Mouse (Mus musculus): Measurements from ENCODE around the gene Hsf2bp.

The Hsf2bp gene

GRCm38 (mm10) chr17:31983491-31983890 is 52.7 kb downstream of the Hsf2bp start:
- DNase-seq (ENCODE audit: low read depth, low spot score), result no peak

DNA sequence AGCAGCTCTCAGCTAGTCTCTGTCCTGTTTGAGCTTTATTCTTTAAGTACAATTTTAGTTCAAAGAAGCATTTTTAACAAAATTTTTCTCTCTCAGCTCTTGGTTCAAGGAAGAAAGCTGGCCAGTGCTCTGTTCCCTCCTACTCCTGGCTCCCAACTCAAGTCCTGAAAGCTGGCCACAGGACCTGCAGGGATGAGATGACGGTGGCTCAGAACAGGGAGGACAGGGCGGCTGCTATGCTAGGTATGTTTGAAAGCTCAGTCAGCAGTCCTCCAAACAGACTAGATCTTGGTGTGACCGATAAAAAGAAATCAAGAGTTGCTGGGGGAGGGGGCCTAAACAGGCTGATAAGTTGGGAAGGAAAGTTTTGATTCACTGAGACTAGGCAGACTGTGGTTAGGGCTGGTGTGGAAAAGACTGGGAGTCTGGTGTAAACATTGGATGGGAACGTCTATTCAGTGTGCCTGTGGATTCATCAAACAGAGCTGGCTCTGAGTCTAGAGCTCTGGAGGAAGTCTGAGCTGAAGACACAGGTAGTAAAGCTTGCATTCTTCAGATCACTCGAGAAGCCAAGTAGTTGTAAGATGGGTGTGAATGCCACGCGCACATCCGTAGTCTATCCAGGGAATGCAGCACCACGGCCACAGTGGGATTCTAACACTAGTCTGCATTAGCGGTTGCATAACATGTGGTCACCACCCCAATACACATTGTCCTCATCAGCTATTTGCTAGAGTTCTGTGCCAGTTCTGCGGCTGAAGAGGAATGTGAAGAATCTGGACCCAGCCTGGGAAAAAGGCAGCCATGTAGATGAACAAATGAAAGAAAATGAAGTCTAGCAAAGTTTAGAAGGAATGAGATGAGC is 53.6 kb downstream of the Hsf2bp start:
- no peak for DNase-seq (ENCODE audit: low read depth, low spot score)

GRCm38 (mm10) chr17:31979888-31980287 is 56.3 kb downstream of the Hsf2bp start:
- DNase-seq (ENCODE audit: low read depth, low spot score), result no peak

DNA sequence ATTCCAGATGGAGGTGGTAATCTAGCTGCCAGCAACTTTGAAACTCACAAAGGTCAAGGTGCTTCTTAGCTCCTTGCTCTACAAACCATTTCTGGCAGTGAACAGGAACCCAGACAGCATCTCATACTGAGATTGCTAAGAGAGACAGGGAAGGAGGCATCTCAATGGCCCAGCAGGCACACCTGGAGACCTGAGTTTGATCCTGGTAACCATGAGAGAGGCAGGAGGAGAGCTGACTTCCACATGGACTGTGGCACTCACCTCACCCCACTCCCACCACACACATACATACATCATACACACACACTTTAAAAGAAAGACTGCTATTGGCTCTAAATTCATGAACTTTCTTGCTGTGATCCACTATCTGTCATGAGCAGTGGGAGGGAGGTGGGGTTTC is 59.0 kb downstream of the Hsf2bp start:
- no peak for DNase-seq (ENCODE audit: low read depth, low spot score)

GRCm38 (mm10) chr17:31976501-31976900 is 59.6 kb downstream of the Hsf2bp start:
- DNase-seq (ENCODE audit: low read depth, low spot score), result no peak

- no peak for DNase-seq (ENCODE audit: low read depth, low spot score)
These were observed 61.5 kb downstream of the Hsf2bp start for GRCm38 (mm10) chr17:31974694-31975093.

DNA sequence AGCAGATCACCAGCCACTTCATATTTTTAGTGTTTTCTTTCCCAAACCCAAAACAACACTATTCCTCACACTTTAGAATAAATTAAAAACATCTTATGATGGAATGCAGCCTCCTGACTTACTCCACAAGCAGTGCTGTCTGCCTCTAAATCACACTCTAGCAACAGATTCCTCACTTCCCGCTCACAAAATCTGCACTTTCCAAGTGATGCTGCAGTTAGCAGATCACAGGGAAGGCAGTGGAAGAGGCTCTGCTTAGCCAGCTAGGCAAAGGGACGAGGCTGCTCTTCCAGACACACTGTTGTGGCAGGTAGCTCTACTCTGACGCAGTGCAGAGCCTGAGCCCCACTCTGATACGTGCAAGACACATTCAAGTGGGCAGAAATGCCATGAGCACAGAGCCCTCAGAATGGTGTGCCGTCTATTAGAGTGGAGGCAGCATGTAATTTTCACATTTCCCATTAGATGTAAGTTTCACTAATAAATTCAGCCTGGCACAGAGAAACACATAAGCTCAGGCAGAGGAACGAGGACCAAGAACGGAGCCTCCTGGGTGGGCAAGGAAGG is 62.4 kb downstream of the Hsf2bp start:
- no peak for DNase-seq (ENCODE audit: low read depth, low spot score)

- no peak for DNase-seq (ENCODE audit: low read depth, low spot score)
These were observed 65.3 kb downstream of the Hsf2bp start for GRCm38 (mm10) chr17:31970890-31971289.

- DNase-seq (ENCODE audit: low read depth, low spot score), result no peak
These were observed 67.3 kb downstream of the Hsf2bp start for GRCm38 (mm10) chr17:31968801-31969200.

- DNase-seq (ENCODE audit: low read depth, low spot score), result no peak
These were observed 68.8 kb downstream of the Hsf2bp start for GRCm38 (mm10) chr17:31967311-31967710.

DNA sequence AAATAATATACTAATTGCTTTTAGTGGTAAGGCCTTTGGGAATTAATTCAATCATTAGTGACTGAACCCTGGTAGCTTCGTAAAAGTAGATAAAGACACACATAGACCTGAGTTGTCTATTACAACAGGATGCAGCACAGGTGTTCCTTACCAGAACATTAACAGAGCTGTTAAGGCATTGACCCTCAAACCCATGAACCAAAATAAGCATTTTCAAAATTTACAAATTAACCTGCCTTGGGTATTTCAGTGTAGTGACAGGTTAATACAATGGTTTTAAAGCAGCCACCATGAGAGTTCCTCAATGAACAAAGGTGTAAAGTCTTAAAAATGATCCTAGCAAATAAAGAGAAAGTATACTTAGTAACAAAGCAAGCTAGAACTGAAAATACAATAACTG is 69.6 kb downstream of the Hsf2bp start:
- no peak for DNase-seq (ENCODE audit: low read depth, low spot score)

DNA sequence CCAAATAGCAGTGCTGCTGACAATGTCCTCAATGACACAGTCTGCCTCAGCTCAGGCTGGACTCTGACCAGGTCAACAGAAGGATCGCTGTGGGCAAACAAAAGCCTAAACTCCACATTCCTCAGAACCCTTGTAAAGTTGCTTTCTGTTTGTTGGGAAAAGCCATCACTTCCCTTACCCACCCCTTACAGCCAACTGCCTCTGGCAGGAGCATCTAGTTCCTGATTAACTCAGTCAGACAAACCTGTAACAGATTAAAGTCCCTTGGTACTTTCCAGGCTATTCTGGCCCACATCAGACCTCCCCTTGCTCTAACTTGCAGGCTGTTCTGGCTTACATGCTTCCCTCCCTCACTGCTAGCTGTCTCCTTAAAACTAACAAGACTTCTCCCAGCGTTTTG is 70.5 kb downstream of the Hsf2bp start:
- DNase-seq (ENCODE audit: low read depth, low spot score), result no peak

- DNase-seq (ENCODE audit: low read depth, low spot score), result no peak
These were observed 73.2 kb downstream of the Hsf2bp start for GRCm38 (mm10) chr17:31962930-31963329.

GRCm38 (mm10) chr17:31962281-31962680 is 73.9 kb downstream of the Hsf2bp start:
- no peak for DNase-seq (ENCODE audit: low read depth, low spot score)

GRCm38 (mm10) chr17:31954551-31955140 is 81.5 kb downstream of the Hsf2bp start:
- no peak for DNase-seq (ENCODE audit: low read depth, low spot score)

DNA sequence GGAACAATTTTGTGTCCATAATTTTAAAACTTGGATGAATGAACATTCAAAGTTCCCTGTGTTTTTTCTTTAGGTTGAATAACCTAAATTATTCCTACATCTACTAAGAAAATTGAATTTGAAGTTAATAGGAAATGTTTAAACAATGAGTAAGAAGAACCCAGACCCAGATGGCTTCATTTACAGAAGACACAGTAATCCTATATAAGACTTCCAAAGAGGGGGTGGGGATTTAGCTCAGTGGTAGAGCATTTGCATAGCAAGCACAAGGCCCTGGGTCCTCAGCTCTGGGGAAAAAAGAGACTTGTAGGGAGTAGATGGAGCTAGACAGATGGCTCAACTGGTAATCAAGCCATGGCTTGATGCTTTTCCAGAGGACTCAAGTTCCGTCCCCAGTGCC is 87.1 kb downstream of the Hsf2bp start:
- no peak for DNase-seq (ENCODE audit: low read depth, low spot score)

DNA sequence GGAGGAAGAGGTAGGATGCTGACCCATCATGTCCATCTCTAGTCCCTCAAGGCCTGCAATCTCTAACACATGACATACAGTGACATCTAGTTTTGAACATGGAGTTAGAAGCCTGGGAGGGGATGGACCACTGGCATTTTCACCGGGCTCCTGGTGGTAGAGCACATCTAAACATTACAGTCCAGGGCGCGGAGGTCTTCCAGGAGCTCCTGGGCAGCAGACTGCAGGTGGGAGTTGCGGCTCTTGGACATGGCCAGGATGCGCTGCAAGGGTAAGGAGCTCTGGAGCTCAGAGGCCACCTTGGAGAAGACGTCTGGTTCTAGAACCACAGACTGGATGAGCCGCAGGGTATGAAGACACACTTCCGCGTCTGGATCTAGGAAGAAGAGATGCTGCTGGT is 89.7 kb downstream of the Hsf2bp start:
- DNase-seq (ENCODE audit: low read depth, low spot score), result no peak

GRCm38 (mm10) chr17:31943881-31944539 is 92.1 kb downstream of the Hsf2bp start:
- no peak for DNase-seq (ENCODE audit: low read depth, low spot score)

GRCm38 (mm10) chr17:31941616-31942015 is 94.5 kb downstream of the Hsf2bp start:
- DNase-seq (ENCODE audit: low read depth, low spot score), result no peak

GRCm38 (mm10) chr17:31940607-31941006 is 95.5 kb downstream of the Hsf2bp start:
- DNase-seq (ENCODE audit: low read depth, low spot score), result no peak

GRCm38 (mm10) chr17:31939292-31940060 is 96.7 kb downstream of the Hsf2bp start:
- DNase-seq (ENCODE audit: low read depth, low spot score), result no peak
